10 mouse cellular contexts compared by ENCODE assay signal in genomic region chr6:90434687-90435086, GRCm38 (mm10). TPM values are rescaled to one million over a fixed set of nuclear protein-coding genes. Genes with fewer than 3 reads are reported as not detected.
DNase-seq lines count a peak whose midpoint lies in the region; ATAC-seq lines count a peak whose summit lies in the region.
"Had no signal": no experiment of that assay in that cellular context is flagged by ENCODE, and none has a peak within 500 bp of the region (broad histone marks: within the 10 kb centered on the region; RNA-seq: fewer than 3 reads in every experiment).

No protein-coding gene starts in this region.

- H3K9ac ChIP-seq in kidney, embryonic 14.5 days (ENCODE audit: low read depth, low read length) = no peak overlapping the region
- H3K9ac ChIP-seq in hindbrain, embryonic 15.5 days = no peak overlapping the region
- no peak overlapping the region for H3K9ac ChIP-seq in midbrain, embryonic 15.5 days
- H3K9ac ChIP-seq: heart, embryonic 13.5 days had no signal

- WGBS in kidney, embryonic 14.5 days = 68% methylated on average over 3 of the region's 3 CpGs
- 76% methylated on average over 3 of the region's 3 CpGs for WGBS in hindbrain, embryonic 15.5 days
- WGBS in midbrain, embryonic 15.5 days = 65% methylated on average over 3 of the region's 3 CpGs

- no peak overlapping the region for H3K4me2 ChIP-seq in kidney, embryonic 14.5 days (replicated peaks; ENCODE audit: low read depth, low read length)
- H3K4me2 ChIP-seq in hindbrain, embryonic 15.5 days = no peak overlapping the region
- no peak overlapping the region for H3K4me2 ChIP-seq in midbrain, embryonic 15.5 days
- H3K4me2 ChIP-seq: heart, embryonic 13.5 days had no signal

- no peaks in the 10 kb centered on the region for H3K4me1 ChIP-seq in kidney, embryonic 14.5 days (ENCODE audit: control insufficient read depth, insufficient read depth, low read length)
- H3K4me1 ChIP-seq in hindbrain, embryonic 15.5 days (replicated peaks) = no peaks in the 10 kb centered on the region
- peaks cover 2% of the 10 kb centered on the region; the same call in 1 of the 2 replicates for H3K4me1 ChIP-seq in midbrain, embryonic 15.5 days
- H3K4me1 ChIP-seq: heart, embryonic 13.5 days had no signal

- no peak for DNase-seq in kidney, adult 9 months
- peak; percentile 35 for DNase-seq in R1 (ENCODE audit: low read depth, low spot score)
- DNase-seq in left cerebral cortex, adult 8-10 months (ENCODE audit: low spot score in 2 of 2) = no peak
- no peak for DNase-seq in gastrocnemius, postnatal 4 days (ENCODE audit: low spot score in 2 of 2)
- no peak for DNase-seq in T-cell, adult 2 months (ENCODE audit: low spot score)

- no peaks in the 10 kb centered on the region for H3K36me3 ChIP-seq in kidney, embryonic 14.5 days (ENCODE audit: control insufficient read depth, insufficient read depth, low read length)
- H3K36me3 ChIP-seq in hindbrain, embryonic 15.5 days = no peaks in the 10 kb centered on the region
- no peaks in the 10 kb centered on the region for H3K36me3 ChIP-seq in midbrain, embryonic 15.5 days (replicated peaks)
- H3K36me3 ChIP-seq: heart, embryonic 13.5 days had no signal

- no peak overlapping the region for H3K27ac ChIP-seq in kidney, embryonic 14.5 days (ENCODE audit: low read depth, low read length)
- H3K27ac ChIP-seq in hindbrain, embryonic 15.5 days (replicated peaks) = no peak overlapping the region
- no peak overlapping the region for H3K27ac ChIP-seq in midbrain, embryonic 15.5 days
- H3K27ac ChIP-seq: heart, embryonic 13.5 days had no signal

- H3K27me3 ChIP-seq in kidney, embryonic 14.5 days (ENCODE audit: control insufficient read depth, insufficient read depth, low read length) = no peaks in the 10 kb centered on the region
- no peaks in the 10 kb centered on the region for H3K27me3 ChIP-seq in hindbrain, embryonic 15.5 days
- no peaks in the 10 kb centered on the region for H3K27me3 ChIP-seq in midbrain, embryonic 15.5 days (replicated peaks)

- H3K9me3 ChIP-seq in kidney, embryonic 14.5 days (ENCODE audit: control insufficient read depth, low read length) = no peaks in the 10 kb centered on the region; the same call in 1 of the 2 replicates
- H3K9me3 ChIP-seq in hindbrain, embryonic 15.5 days = no peaks in the 10 kb centered on the region
- H3K9me3 ChIP-seq in midbrain, embryonic 15.5 days = no peaks in the 10 kb centered on the region
- H3K9me3 ChIP-seq: heart, embryonic 13.5 days had no signal

- peak; percentile 46; the same call in 1 of the 2 replicates for ATAC-seq in kidney, embryonic 14.5 days (ENCODE audit: low FRiP score, low TSS enrichment)
- peak; percentile 55 for ATAC-seq in hindbrain, embryonic 15.5 days (ENCODE audit: low FRiP score, low read depth)
- peak; percentile 55; the same call in 1 of the 2 replicates for ATAC-seq in midbrain, embryonic 15.5 days (replicated peaks)

- H3K4me3 ChIP-seq in kidney, embryonic 14.5 days (ENCODE audit: low read length) = no peak overlapping the region
- H3K4me3 ChIP-seq in hindbrain, embryonic 15.5 days = no peak overlapping the region
- H3K4me3 ChIP-seq in midbrain, embryonic 15.5 days = no peak overlapping the region
- H3K4me3 ChIP-seq: heart, embryonic 13.5 days had no signal

RNA-seq across cellular contexts. Expression of gene Cfap100, which starts 6.1 kb away (rescaled TPM):
- polyA plus RNA-seq in kidney, embryonic 14.5 days (2014; fragmentation: Nextera tagmentation; extraction: Ambion mirVana) = 0.53 and 0.91 TPM in 2 replicates
- 6.7 and 7.2 TPM in 2 replicates for polyA plus RNA-seq in hindbrain, embryonic 15.5 days (2015; fragmentation: Nextera tagmentation; extraction: Ambion mirVana)
- 7.8 and 8.1 TPM in 2 replicates for polyA plus RNA-seq in midbrain, embryonic 15.5 days (2015; fragmentation: Nextera tagmentation; extraction: Ambion mirVana)
- total RNA-seq in left cerebral cortex, adult 8-10 months (2022) = 1 to 10 TPM; 4.3 to 5.8 (median 5.1) TPM
- total RNA-seq in gastrocnemius, postnatal 4 days (2021) = under 1 TPM; 0.26 to 0.37 TPM
- total RNA-seq: megakaryocyte-erythroid progenitor cell, adult 5-6 weeks had no signal

RNA-seq across cellular contexts. Expression of gene Klf15, which starts 27.7 kb away (rescaled TPM):
- 5.3 and 9.3 TPM in 2 replicates for polyA plus RNA-seq in kidney, embryonic 14.5 days (2014; fragmentation: Nextera tagmentation; extraction: Ambion mirVana)
- polyA plus RNA-seq in hindbrain, embryonic 15.5 days (2015; fragmentation: Nextera tagmentation; extraction: Ambion mirVana) = 17.3 and 20.0 TPM in 2 replicates
- polyA plus RNA-seq in midbrain, embryonic 15.5 days (2015; fragmentation: Nextera tagmentation; extraction: Ambion mirVana) = 13.6 and 15.5 TPM in 2 replicates
- 10 to 100 TPM; 28.0 to 33.1 (median 29.4) TPM for total RNA-seq in left cerebral cortex, adult 8-10 months (2022)
- 1 to 10 TPM; 6.3 to 6.7 TPM for total RNA-seq in gastrocnemius, postnatal 4 days (2021)
- total RNA-seq: megakaryocyte-erythroid progenitor cell, adult 5-6 weeks had no signal

RNA-seq across cellular contexts. Expression of gene Aldh1l1, which starts 51.5 kb away (rescaled TPM):
- 1.4 and 2.9 TPM in 2 replicates for polyA plus RNA-seq in kidney, embryonic 14.5 days (2014; fragmentation: Nextera tagmentation; extraction: Ambion mirVana)
- polyA plus RNA-seq in hindbrain, embryonic 15.5 days (2015; fragmentation: Nextera tagmentation; extraction: Ambion mirVana) = 65.8 and 81.7 TPM in 2 replicates
- 49.9 and 58.7 TPM in 2 replicates for polyA plus RNA-seq in midbrain, embryonic 15.5 days (2015; fragmentation: Nextera tagmentation; extraction: Ambion mirVana)
- 10 to 100 TPM; 44.9 to 68.4 (median 49.3) TPM for total RNA-seq in left cerebral cortex, adult 8-10 months (2022)
- total RNA-seq in gastrocnemius, postnatal 4 days (2021) = 1 to 10 TPM; 2.2 to 2.9 TPM

Comparison
In these comparisons a context has a peak if more than half of its experiments do, and no peak if none do; other contexts are left out.
1. RNA of gene Aldh1l1, which starts 51.5 kb away (polyA plus RNA-seq): 65.8 to 81.7 TPM in hindbrain, embryonic 15.5 days and 49.9 to 58.7 TPM in midbrain, embryonic 15.5 days; 1.4 to 2.9 TPM in kidney, embryonic 14.5 days; every median in the first group is over 10 times any median in the second.
2. Peak in every context shown above with its lines, with median percentiles within 50 percentile points of each other: ATAC-seq.